Mouse (Mus musculus): ENCODE measurements around the gene Slc25a5.
"Not testable (repeated sequence)": the region's sequence is repeated elsewhere in the genome, so short reads cannot be mapped to it uniquely, and the experiment has no call there.

Slc25a5 gene

GRCm38 (mm10) chrX:36795424-36796162, at the start of gene Slc25a5:
Gene Slc25a5, plus strand, starts transcription at chrX:36795651.
- DNase-seq, result peak; percentile 90

- no peak for DNase-seq
These were observed 48.7 kb upstream of the Slc25a5 start for GRCm38 (mm10) chrX:36746789-36747188.

GRCm38 (mm10) chrX:36748573-36748972, 46.9 kb upstream of the Slc25a5 start:
- peak; percentile 37 for DNase-seq

- DNase-seq, result no peak
These were observed 46.1 kb upstream of the Slc25a5 start for GRCm38 (mm10) chrX:36749281-36749785.

GRCm38 (mm10) chrX:36750591-36750990, 44.9 kb upstream of the Slc25a5 start:
- DNase-seq, result no peak

- no peak for DNase-seq
These were observed 42.9 kb upstream of the Slc25a5 start for GRCm38 (mm10) chrX:36752586-36752985.

- DNase-seq, result no peak
These were observed 37.5 kb upstream of the Slc25a5 start for GRCm38 (mm10) chrX:36757796-36758472.

GRCm38 (mm10) chrX:36758566-36758965, 36.9 kb upstream of the Slc25a5 start:
- no peak for DNase-seq

- DNase-seq, result peak; percentile 78
These were observed 34.4 kb upstream of the Slc25a5 start for GRCm38 (mm10) chrX:36760946-36761635.

- peak; percentile 83 for DNase-seq
These were observed 33.2 kb upstream of the Slc25a5 start for GRCm38 (mm10) chrX:36762289-36762688.

- DNase-seq, result peak; percentile 46
These were observed 32.6 kb upstream of the Slc25a5 start for GRCm38 (mm10) chrX:36762894-36763293.

- DNase-seq, result no peak
These were observed 32.0 kb upstream of the Slc25a5 start for GRCm38 (mm10) chrX:36763298-36763933.

GRCm38 (mm10) chrX:36763934-36764317, 31.5 kb upstream of the Slc25a5 start:
- no peak for DNase-seq

- DNase-seq, result no peak
These were observed 28.1 kb upstream of the Slc25a5 start for GRCm38 (mm10) chrX:36767386-36767785.

- DNase-seq, result no peak
These were observed 22.9 kb upstream of the Slc25a5 start for GRCm38 (mm10) chrX:36772591-36772990.

- no peak for DNase-seq
These were observed 19.9 kb upstream of the Slc25a5 start for GRCm38 (mm10) chrX:36775520-36775919.

GRCm38 (mm10) chrX:36777694-36778093, 17.8 kb upstream of the Slc25a5 start:
- DNase-seq, result peak; percentile 57

GRCm38 (mm10) chrX:36789360-36789759, 6.1 kb upstream of the Slc25a5 start:
- DNase-seq, result no peak

- no peak for DNase-seq
These were observed 880 bp upstream of the Slc25a5 start for GRCm38 (mm10) chrX:36794571-36794970.

- DNase-seq, result peak; percentile 81
These were observed 721 bp downstream of the Slc25a5 start for GRCm38 (mm10) chrX:36796163-36796581.

- not testable (repeated sequence) for DNase-seq
These were observed 1.3 kb downstream of the Slc25a5 start for GRCm38 (mm10) chrX:36796734-36797133.

- DNase-seq, result no peak
These were observed 3.9 kb downstream of the Slc25a5 start for GRCm38 (mm10) chrX:36799131-36799879.
